Mouse (Mus musculus): ENCODE data around the gene Spata22. TPM values are rescaled to one million over a fixed set of nuclear protein-coding genes. Genes with fewer than 3 reads are reported as not detected.

Gene Spata22
- total RNA-seq, 2 experiments from 2014 or later, result not detected

Other genes starting within 250 kb of the Spata22 start
- gene Itgae, start 239.2 kb upstream of the Spata22 start, total RNA-seq (2021), result under 1 TPM in 1 of 2 experiments, not detected in 1; 0.20 TPM
- 1 to 10 TPM in 1 of 2 experiments, under 1 TPM in 1; 0.81 to 1.3 TPM for gene Haspin, start 191.4 kb upstream of the Spata22 start, total RNA-seq (2021)
- 1 to 10 TPM; 6.9 to 7.7 TPM for gene P2rx5, start 169.3 kb upstream of the Spata22 start, total RNA-seq (2021)
- 10 to 100 TPM; 72.4 to 75.5 TPM for gene Emc6, start 152.7 kb upstream of the Spata22 start, total RNA-seq (2021)
- 10 to 100 TPM; 55.3 to 62.3 TPM for gene Tax1bp3, start 152.7 kb upstream of the Spata22 start, total RNA-seq (2021)
- gene Ctns, start 130.7 kb upstream of the Spata22 start, total RNA-seq (2021), result 10 to 100 TPM; 11.3 to 11.7 TPM
- 1 to 10 TPM; 1.2 to 1.5 TPM for gene Shpk, start 130.3 kb upstream of the Spata22 start, total RNA-seq (2021)
- under 1 TPM in 1 of 2 experiments, not detected in 1; 0.12 TPM for gene Trpv1, start 95.4 kb upstream of the Spata22 start, total RNA-seq (2021)
- under 1 TPM; 0.10 TPM for gene Trpv3, start 62.4 kb upstream of the Spata22 start, total RNA-seq (2021)
- gene Aspa, start 145 bp upstream of the Spata22 start, total RNA-seq (2021), result 1 to 10 TPM in 1 of 2 experiments, under 1 TPM in 1; 0.76 to 1.2 TPM
- gene Gm49340, start within 50 bp of the Spata22 start, total RNA-seq (2021), result not detected
- not detected for gene Olfr20, start 21.0 kb downstream of the Spata22 start, total RNA-seq (2021)
- gene Olfr376, start 41.5 kb downstream of the Spata22 start, total RNA-seq (2021), result not detected
- gene Olfr1, start 69.9 kb downstream of the Spata22 start, total RNA-seq (2021), result not detected
- not detected for gene Olfr378, start 98.7 kb downstream of the Spata22 start, total RNA-seq (2021)
- not detected for gene Olfr380, start 127.8 kb downstream of the Spata22 start, total RNA-seq (2021)
- gene Olfr381, start 161.9 kb downstream of the Spata22 start, total RNA-seq (2021), result not detected
- gene Olfr382, start 187.5 kb downstream of the Spata22 start, total RNA-seq (2021), result not detected